Mouse (Mus musculus): ENCODE results near the gene Cep152. TPM values are rescaled to one million over a fixed set of nuclear protein-coding genes. Genes with fewer than 3 reads are reported as not detected.
A peak's percentile ranks its signal among the peaks of the same experiment; 100 is the strongest.

Cep152 gene
- polyA plus RNA-seq, 1 experiment from 2014 or later: 3.0 TPM

- Histone ChIP-seq H3K4me1 (peaks cover 8% of the 10 kb centered on the region), H3K9me3 (no peaks in the 10 kb centered on the region), H3K4me3 (peak overlapping the region; percentile 21), H3K27ac (0 out of 2 replicates have a peak overlapping the region, but pooled peaks have one; percentile 11), H3K4me2 (peak overlapping the region; percentile 45), H3K27me3 (replicated peaks) (no peaks in the 10 kb centered on the region), H3K36me3 (replicated peaks) (no peaks in the 10 kb centered on the region), H3K9ac (0 out of 2 replicates have a peak overlapping the region, but pooled peaks have one; percentile 27)
- 13% methylated on average over 10 of the region's 10 CpGs for WGBS
- ATAC-seq (replicated peaks): peak; percentile 89
Observed at GRCm38 (mm10) chr2:125659823-125660536, 35.1 kb upstream of the Cep152 start.

- Histone ChIP-seq H3K4me2 (no peak overlapping the region), H3K9me3 (no peaks in the 10 kb centered on the region), H3K4me1 (peaks cover 3% of the 10 kb centered on the region), H3K27me3 (replicated peaks) (no peaks in the 10 kb centered on the region), H3K9ac (no peak overlapping the region), H3K36me3 (replicated peaks) (no peaks in the 10 kb centered on the region), H3K27ac (no peak overlapping the region), H3K4me3 (no peak overlapping the region)
- WGBS: 92% methylated on average over 9 of the region's 9 CpGs
- ATAC-seq (replicated peaks): no peak
Observed at GRCm38 (mm10) chr2:125655391-125655790, 30.5 kb upstream of the Cep152 start.

- WGBS: 91% methylated on average over 2 of the region's 2 CpGs
Observed at GRCm38 (mm10) chr2:125653286-125653685, 28.4 kb upstream of the Cep152 start.

GRCm38 (mm10) chr2:125651563-125651962, 26.6 kb upstream of the Cep152 start:
- Histone ChIP-seq H3K4me1 (no peaks in the 10 kb centered on the region), H3K27ac (no peak overlapping the region), H3K27me3 (replicated peaks) (no peaks in the 10 kb centered on the region), H3K9me3 (no peaks in the 10 kb centered on the region), H3K36me3 (replicated peaks) (no peaks in the 10 kb centered on the region), H3K4me2 (no peak overlapping the region), H3K9ac (no peak overlapping the region), H3K4me3 (no peak overlapping the region)
- WGBS: 41% methylated on average over 8 of the region's 8 CpGs
- ATAC-seq (replicated peaks): no peak

More at GRCm38 (mm10) chr2:125653286-125653685, 28.4 kb upstream of the Cep152 start:
- Histone ChIP-seq H3K9me3 (no peaks in the 10 kb centered on the region), H3K4me3 (no peak overlapping the region), H3K4me2 (no peak overlapping the region), H3K36me3 (replicated peaks) (no peaks in the 10 kb centered on the region), H3K9ac (no peak overlapping the region), H3K4me1 (no peaks in the 10 kb centered on the region), H3K27ac (no peak overlapping the region), H3K27me3 (replicated peaks) (no peaks in the 10 kb centered on the region)
- no peak for ATAC-seq (replicated peaks)

- 94% methylated on average over 14 of the region's 14 CpGs for WGBS
- Histone ChIP-seq H3K9me3 (no peaks in the 10 kb centered on the region), H3K4me3 (no peak overlapping the region), H3K4me2 (no peak overlapping the region), H3K36me3 (replicated peaks) (no peaks in the 10 kb centered on the region), H3K27me3 (replicated peaks) (no peaks in the 10 kb centered on the region), H3K9ac (no peak overlapping the region), H3K27ac (no peak overlapping the region), H3K4me1 (no peaks in the 10 kb centered on the region)
- no peak for ATAC-seq (replicated peaks)
Observed at GRCm38 (mm10) chr2:125650742-125651352, 25.9 kb upstream of the Cep152 start.

GRCm38 (mm10) chr2:125650038-125650437, 25.1 kb upstream of the Cep152 start:
- H3K27me3 ChIP-seq (replicated peaks): no peaks in the 10 kb centered on the region
- H3K9me3 ChIP-seq: no peaks in the 10 kb centered on the region
- no peak overlapping the region for H3K9ac ChIP-seq
- no peaks in the 10 kb centered on the region for H3K36me3 ChIP-seq (replicated peaks)
- H3K4me2 ChIP-seq: no peak overlapping the region
- no peak overlapping the region for H3K4me3 ChIP-seq
- H3K27ac ChIP-seq: no peak overlapping the region
- H3K4me1 ChIP-seq: no peaks in the 10 kb centered on the region
- ATAC-seq (replicated peaks): no peak
- WGBS: 91% methylated on average over 5 of the region's 5 CpGs

GRCm38 (mm10) chr2:125644912-125645311, 20.0 kb upstream of the Cep152 start:
- Histone ChIP-seq H3K9me3 (no peaks in the 10 kb centered on the region), H3K4me3 (no peak overlapping the region), H3K27ac (no peak overlapping the region), H3K4me1 (no peaks in the 10 kb centered on the region), H3K27me3 (replicated peaks) (no peaks in the 10 kb centered on the region), H3K9ac (no peak overlapping the region), H3K4me2 (no peak overlapping the region), H3K36me3 (replicated peaks) (no peaks in the 10 kb centered on the region)
- no peak for ATAC-seq (replicated peaks)
- WGBS: 56% methylated on average over 6 of the region's 6 CpGs

GRCm38 (mm10) chr2:125637331-125637730, 12.4 kb upstream of the Cep152 start:
- Histone ChIP-seq H3K36me3 (replicated peaks) (no peaks in the 10 kb centered on the region), H3K4me2 (no peak overlapping the region), H3K27me3 (replicated peaks) (no peaks in the 10 kb centered on the region), H3K27ac (no peak overlapping the region), H3K4me1 (no peaks in the 10 kb centered on the region), H3K9ac (no peak overlapping the region), H3K4me3 (no peak overlapping the region), H3K9me3 (no peaks in the 10 kb centered on the region)
- 86% methylated on average over 7 of the region's 7 CpGs for WGBS
- no peak for ATAC-seq (replicated peaks)

- H3K9ac ChIP-seq: no peak overlapping the region
- no peaks in the 10 kb centered on the region for H3K36me3 ChIP-seq (replicated peaks)
- no peak overlapping the region for H3K4me2 ChIP-seq
- no peaks in the 10 kb centered on the region for H3K27me3 ChIP-seq (replicated peaks)
- no peak overlapping the region for H3K4me3 ChIP-seq
- 95% methylated on average over 2 of the region's 2 CpGs for WGBS
- H3K27ac ChIP-seq: no peak overlapping the region
- H3K9me3 ChIP-seq: no peaks in the 10 kb centered on the region
- H3K4me1 ChIP-seq: 0 out of 2 replicates have a peak, but pooled peaks cover 6% of the 10 kb centered on the region
- ATAC-seq (replicated peaks): no peak
Observed at GRCm38 (mm10) chr2:125630010-125630409, 5.1 kb upstream of the Cep152 start.

- no peak overlapping the region for H3K9ac ChIP-seq
- peaks cover 17% of the 10 kb centered on the region for H3K4me1 ChIP-seq
- ATAC-seq (replicated peaks): no peak
- no peak overlapping the region for H3K27ac ChIP-seq
- no peaks in the 10 kb centered on the region for H3K27me3 ChIP-seq (replicated peaks)
- no peaks in the 10 kb centered on the region for H3K36me3 ChIP-seq (replicated peaks)
- WGBS: 90% methylated on average over 6 of the region's 6 CpGs
- H3K4me3 ChIP-seq: no peak overlapping the region
- no peaks in the 10 kb centered on the region for H3K9me3 ChIP-seq
- no peak overlapping the region for H3K4me2 ChIP-seq
Observed at GRCm38 (mm10) chr2:125628487-125628886, 3.6 kb upstream of the Cep152 start.

- Histone ChIP-seq H3K9me3 (no peaks in the 10 kb centered on the region), H3K4me1 (peaks cover 19% of the 10 kb centered on the region), H3K4me2 (no peak overlapping the region), H3K27me3 (replicated peaks) (no peaks in the 10 kb centered on the region), H3K9ac (no peak overlapping the region), H3K36me3 (replicated peaks) (no peaks in the 10 kb centered on the region), H3K4me3 (no peak overlapping the region), H3K27ac (no peak overlapping the region)
- ATAC-seq (replicated peaks): no peak
- 81% methylated on average over 4 of the region's 4 CpGs for whole genome bisulfite sequencing
Observed at GRCm38 (mm10) chr2:125626536-125626935, 1.6 kb upstream of the Cep152 start.

GRCm38 (mm10) chr2:125624127-125624685, 707 bp downstream of the Cep152 start:
- WGBS: 18% methylated on average over 9 of the region's 9 CpGs
- Histone ChIP-seq H3K4me2 (peak overlapping the region; percentile 67), H3K4me1 (peaks cover 22% of the 10 kb centered on the region), H3K9me3 (no peaks in the 10 kb centered on the region), H3K27me3 (replicated peaks) (no peaks in the 10 kb centered on the region), H3K27ac (no peak overlapping the region), H3K36me3 (replicated peaks) (no peaks in the 10 kb centered on the region), H3K9ac (peak overlapping the region; percentile 50), H3K4me3 (peak overlapping the region; percentile 73)
- ATAC-seq (replicated peaks): no peak

Data from midbrain, embryonic 15.5 days (tissue).